In genomic region chr10:99357347-99357746, GRCm38 (mm10) we compare ENCODE assay signal across 20 mouse cellular contexts.
DNase-seq lines count a peak whose midpoint lies in the region; TF ChIP-seq lines count a peak whose summit lies in the region.
"Had no signal": no experiment of that assay in that cellular context is flagged by ENCODE, and none has a peak within 500 bp of the region (broad histone marks: within the 10 kb centered on the region; RNA-seq: fewer than 3 reads in every experiment).

No protein-coding gene starts in this region.

- no peak for TF ChIP-seq EP300 in heart, adult 2 months (IDR thresholded peaks at IDR 0.05; ENCODE audit: insufficient read depth, low read depth, low read length)

- H3K27me3 ChIP-seq in heart, adult 2 months (ENCODE audit: control insufficient read depth, insufficient read depth, low read length) = no peaks in the 10 kb centered on the region
- H3K27me3 ChIP-seq: hindbrain, embryonic 12.5 days; hindbrain, embryonic 15.5 days had no signal

- WGBS in heart, adult 2 months = 91% methylated on average over 4 of the region's 4 CpGs

- intact Hi-C loops in heart, adult 2 months (cut with DNase I) = no loop called here

- no peaks in the 10 kb centered on the region for H3K36me3 ChIP-seq in heart, adult 2 months (ENCODE audit: control insufficient read depth, insufficient read depth, low read length)
- H3K36me3 ChIP-seq: embryonic facial prominence, embryonic 10.5 days; embryonic facial prominence, embryonic 13.5 days; forebrain, embryonic 12.5 days; forebrain, embryonic 15.5 days; hindbrain, embryonic 12.5 days; hindbrain, embryonic 15.5 days had no signal

- no peaks in the 10 kb centered on the region for H3K79me2 ChIP-seq in heart, adult 2 months (replicated peaks; ENCODE audit: control insufficient read depth, insufficient read depth, low read length)

- no peak overlapping the region for H3K9ac ChIP-seq in heart, adult 2 months (ENCODE audit: low read depth, low read length)
- H3K9ac ChIP-seq: embryonic facial prominence, embryonic 13.5 days; forebrain, embryonic 12.5 days; forebrain, embryonic 15.5 days; hindbrain, embryonic 12.5 days; hindbrain, embryonic 15.5 days had no signal

- no peak overlapping the region for H3K27ac ChIP-seq in heart, adult 2 months
- peak overlapping the region; percentile 95 for H3K27ac ChIP-seq in brown adipose tissue, adult 24 weeks (replicated peaks; ENCODE audit: low read depth, low read length)
- H3K27ac ChIP-seq: embryonic facial prominence, embryonic 10.5 days; embryonic facial prominence, embryonic 13.5 days; forebrain, embryonic 12.5 days; forebrain, embryonic 15.5 days; hindbrain, embryonic 12.5 days; hindbrain, embryonic 15.5 days had no signal

- peak; percentile 55 for DNase-seq in heart, adult 11 months
- DNase-seq in heart, adult 2 months = no peak
- peak; percentile 39 for DNase-seq in adipocyte (ENCODE audit: low spot score)
- DNase-seq in layer of hippocampus, adult 8-10 months (ENCODE audit: low spot score in 2 of 2) = no peak
- DNase-seq in layer of hippocampus, postnatal 10 days (ENCODE audit: low spot score in 2 of 2) = no peak
- DNase-seq: adrenal gland, postnatal 25 days; cerebellum, adult 11 months; cerebellum, adult 2 months; cerebellum, adult 9-11 months; cerebellum, postnatal 25 days; embryo, embryonic 11 days; gastrocnemius, postnatal 25 days had no signal

- no peak for TF ChIP-seq POLR2A in heart, adult 2 months (IDR thresholded peaks at IDR 0.05; ENCODE audit: insufficient read depth, low read depth, low read length)

- TF ChIP-seq CTCF in heart, adult 2 months (IDR thresholded peaks at IDR 0.05) = no peak

- no peaks in the 10 kb centered on the region; the same call in 1 of the 2 replicates for H3K4me1 ChIP-seq in heart, adult 2 months (ENCODE audit: control insufficient read depth, insufficient read depth, low read length)
- H3K4me1 ChIP-seq in brown adipose tissue, adult 24 weeks (ENCODE audit: control insufficient read depth, insufficient read depth, insufficient read length, low read length) = peaks cover 12% of the 10 kb centered on the region
- H3K4me1 ChIP-seq: hindbrain, embryonic 12.5 days had no signal

- H3K4me3 ChIP-seq in heart, adult 2 months = no peak overlapping the region
- no peak overlapping the region for H3K4me3 ChIP-seq in brown adipose tissue, adult 24 weeks (ENCODE audit: insufficient read depth, low read depth, low read length)
- H3K4me3 ChIP-seq: embryonic facial prominence, embryonic 10.5 days; embryonic facial prominence, embryonic 13.5 days; erythroblast, embryonic 14.5 days; forebrain, embryonic 12.5 days; forebrain, embryonic 15.5 days; hindbrain, embryonic 12.5 days; hindbrain, embryonic 15.5 days had no signal

Comparison
In these comparisons a context has a peak if more than half of its experiments do, and no peak if none do; other contexts are left out.
1. DNase-seq: peak in heart, adult 11 months (single experiment) and adipocyte (single experiment); none in heart, adult 2 months (0 of 2), layer of hippocampus, adult 8-10 months (0 of 2) and layer of hippocampus, postnatal 10 days (0 of 2).